Mouse (Mus musculus): ENCODE data around the gene Slc30a5. TPM values are rescaled to one million over a fixed set of nuclear protein-coding genes. Genes with fewer than 3 reads are reported as not detected.

Slc30a5 gene
- polyA plus RNA-seq, 1 experiment from 2014 or later: 55.8 TPM

Other genes starting within 250 kb of the Slc30a5 start
- 4.6 and 4.8 TPM in 2 replicates for gene Marveld2, start 216.5 kb downstream of the Slc30a5 start, polyA plus RNA-seq (2016; fragmentation: Nextera tagmentation; extraction: Ambion mirVana)
- 284 and 286 TPM in 2 replicates for gene Ak6, start 182.4 kb downstream of the Slc30a5 start, polyA plus RNA-seq (2016; fragmentation: Nextera tagmentation; extraction: Ambion mirVana)
- gene Rad17, start 182.4 kb downstream of the Slc30a5 start, polyA plus RNA-seq (2016; fragmentation: Nextera tagmentation; extraction: Ambion mirVana): 26.6 and 27.7 TPM in 2 replicates
- gene Taf9, start 181.8 kb downstream of the Slc30a5 start, polyA plus RNA-seq (2016; fragmentation: Nextera tagmentation; extraction: Ambion mirVana): 17.3 and 19.7 TPM in 2 replicates
- 4.9 and 6.3 TPM in 2 replicates for gene Ccdc125, start 163.7 kb downstream of the Slc30a5 start, polyA plus RNA-seq (2016; fragmentation: Nextera tagmentation; extraction: Ambion mirVana)
- 97.7 and 101 TPM in 2 replicates for gene Cdk7, start 102.5 kb downstream of the Slc30a5 start, polyA plus RNA-seq (2016; fragmentation: Nextera tagmentation; extraction: Ambion mirVana)
- 121 and 124 TPM in 2 replicates for gene Mrps36, start 88.8 kb downstream of the Slc30a5 start, polyA plus RNA-seq (2016; fragmentation: Nextera tagmentation; extraction: Ambion mirVana)
- gene Cenph, start 57.5 kb downstream of the Slc30a5 start, polyA plus RNA-seq (2016; fragmentation: Nextera tagmentation; extraction: Ambion mirVana): 44.3 and 50.3 TPM in 2 replicates
- gene Ccnb1, start 46.9 kb downstream of the Slc30a5 start, polyA plus RNA-seq (2016; fragmentation: Nextera tagmentation; extraction: Ambion mirVana): 253 and 272 TPM in 2 replicates